ENCODE assay signal across 8 mouse cellular contexts in the genomic region with DNA sequence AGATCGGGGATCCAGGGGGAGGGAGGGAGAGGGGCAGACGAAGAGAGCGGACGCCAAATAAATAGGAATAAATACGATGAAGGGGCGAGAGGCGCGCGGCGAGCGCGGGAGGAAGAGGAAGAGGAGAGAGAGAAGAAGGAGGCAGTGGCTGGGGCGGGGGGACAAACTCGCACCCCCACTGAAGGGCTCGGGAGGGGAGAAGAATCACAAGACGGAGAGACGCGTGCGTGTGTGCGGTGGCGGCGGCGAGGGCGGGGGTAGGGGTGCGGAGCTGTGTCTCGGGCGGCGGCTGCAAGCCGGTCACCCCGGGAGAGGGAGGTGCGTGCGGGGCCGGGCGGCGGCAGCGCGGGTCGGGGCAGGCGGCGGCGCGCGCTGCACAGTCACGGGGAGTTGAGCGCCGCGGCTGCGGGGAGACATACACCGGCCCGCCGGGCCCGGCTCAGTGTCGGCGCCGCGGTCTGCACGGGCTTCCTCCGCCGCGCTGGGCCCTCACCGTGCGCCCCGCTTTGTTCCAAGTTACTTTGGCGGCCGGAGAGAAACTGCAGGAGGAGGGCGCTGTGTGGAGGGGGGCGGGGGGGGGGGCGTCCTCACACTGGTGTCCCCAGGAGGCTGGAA. TPM values are rescaled to one million over a fixed set of nuclear protein-coding genes. Genes with fewer than 3 reads are reported as not detected.
DNase-seq lines count a peak whose midpoint lies in the region; ATAC-seq and TF ChIP-seq lines count a peak whose summit lies in the region.

A gene (minus strand): TSS at position 142 of the 615 bp plus-strand sequence.

- H3K9me3 ChIP-seq in forebrain, embryonic 14.5 days (replicated peaks; ENCODE audit: control insufficient read depth, low read length), result no peaks in the 10 kb centered on the region
- H3K9me3 ChIP-seq in midbrain, embryonic 13.5 days, result no peaks in the 10 kb centered on the region
- no peaks in the 10 kb centered on the region for H3K9me3 ChIP-seq in stomach, embryonic 14.5 days (ENCODE audit: control insufficient read depth, low read depth, low read length)

- intact Hi-C loops in heart, postnatal 25 days (cut with DNase I), result loop anchor here (5.0 kb wide), 1 partner anchor 99 kb away; no protein-coding TSS in a partner anchor

- TF ChIP-seq POLR2A in cerebellum, adult 2 months (IDR thresholded peaks at IDR 0.05; ENCODE audit: borderline replicate concordance, insufficient read depth, low read length), result no peak

- no peaks in the 10 kb centered on the region for H3K36me3 ChIP-seq in forebrain, embryonic 14.5 days (ENCODE audit: control insufficient read depth, insufficient read depth, low read length)
- no peaks in the 10 kb centered on the region for H3K36me3 ChIP-seq in midbrain, embryonic 13.5 days
- H3K36me3 ChIP-seq in stomach, embryonic 14.5 days (ENCODE audit: control insufficient read depth, insufficient read depth, low read length), result no peaks in the 10 kb centered on the region

- peak; percentile 32 for ATAC-seq in forebrain, embryonic 14.5 days
- ATAC-seq in midbrain, embryonic 13.5 days, result peak; percentile 41
- ATAC-seq in stomach, embryonic 14.5 days (ENCODE audit: insufficient number of reproducible peaks, insufficient read depth, low FRiP score, low read depth), result peak; percentile 7

- H3K4me2 ChIP-seq in forebrain, embryonic 14.5 days (ENCODE audit: low read length), result peak within 1 kb of the TSS; percentile 96
- H3K4me2 ChIP-seq in midbrain, embryonic 13.5 days (replicated peaks), result peak within 1 kb of the TSS; percentile 98
- peak within 1 kb of the TSS; percentile 97 for H3K4me2 ChIP-seq in stomach, embryonic 14.5 days (replicated peaks; ENCODE audit: low read depth, low read length)

- peak within 1 kb of the TSS; percentile 82 for H3K9ac ChIP-seq in forebrain, embryonic 14.5 days (ENCODE audit: low read length)
- H3K9ac ChIP-seq in midbrain, embryonic 13.5 days (replicated peaks), result peak within 1 kb of the TSS; percentile 98
- H3K9ac ChIP-seq in stomach, embryonic 14.5 days (replicated peaks; ENCODE audit: low read depth, low read length), result peak within 1 kb of the TSS; percentile 87

- H3K27me3 ChIP-seq in cerebellum, adult 2 months (ENCODE audit: control insufficient read depth, insufficient read depth, low read length), result no peaks in the 10 kb centered on the region
- H3K27me3 ChIP-seq in forebrain, embryonic 14.5 days (replicated peaks; ENCODE audit: control insufficient read depth, insufficient read depth, low read length), result 0 out of 2 replicates have a peak, but pooled peaks cover 10% of the 10 kb centered on the region
- H3K27me3 ChIP-seq in midbrain, embryonic 13.5 days, result peaks cover 6% of the 10 kb centered on the region; the same call in 1 of the 2 replicates
- H3K27me3 ChIP-seq in stomach, embryonic 14.5 days (ENCODE audit: control insufficient read depth, insufficient read depth, low read length), result no peaks in the 10 kb centered on the region

- DNase-seq in cerebellum, adult 2 months, result peak; percentile 23 to 50
- no peak for DNase-seq in cerebellum, adult 9-10 months
- peak; percentile 37 to 64 for DNase-seq in adrenal gland, postnatal 36 days
- peak; percentile 67 for DNase-seq in forebrain, embryonic 14.5 days (ENCODE audit: low spot score)
- peak; percentile 1 for DNase-seq in heart, postnatal 25 days (ENCODE audit: low spot score)
- DNase-seq in layer of hippocampus, postnatal 36 days, result peak; percentile 7 to 29

- WGBS in cerebellum, adult 2 months, result 2% methylated on average over 64 of the region's 68 CpGs
- under 1% methylated on average over 39 of the region's 68 CpGs for WGBS in forebrain, embryonic 14.5 days
- 1% methylated on average over 37 of the region's 68 CpGs for WGBS in midbrain, embryonic 13.5 days
- WGBS in stomach, embryonic 14.5 days, result 1% methylated on average over 49 of the region's 68 CpGs

- no peak for TF ChIP-seq CTCF in cerebellum, adult 2 months (IDR thresholded peaks at IDR 0.05; ENCODE audit: borderline replicate concordance, insufficient read depth, low read depth, low read length)

- no peak within 1 kb of the TSS for H3K27ac ChIP-seq in cerebellum, adult 2 months (ENCODE audit: insufficient read depth, low read length)
- H3K27ac ChIP-seq in forebrain, embryonic 14.5 days (ENCODE audit: low read depth, low read length), result peak within 1 kb of the TSS; percentile 83
- H3K27ac ChIP-seq in midbrain, embryonic 13.5 days, result peak within 1 kb of the TSS; percentile 95
- H3K27ac ChIP-seq in stomach, embryonic 14.5 days (ENCODE audit: low read length), result peak within 1 kb of the TSS; percentile 95

- no peaks in the 10 kb centered on the region for H3K4me1 ChIP-seq in cerebellum, adult 2 months (ENCODE audit: control insufficient read depth, insufficient read depth, low read length)
- no peaks in the 10 kb centered on the region; the same call in 1 of the 2 replicates for H3K4me1 ChIP-seq in forebrain, embryonic 14.5 days (ENCODE audit: control insufficient read depth, insufficient read depth, low read length)
- H3K4me1 ChIP-seq in midbrain, embryonic 13.5 days (replicated peaks), result peaks cover 16% of the 10 kb centered on the region
- 0 out of 2 replicates have a peak, but pooled peaks cover 6% of the 10 kb centered on the region for H3K4me1 ChIP-seq in stomach, embryonic 14.5 days (ENCODE audit: control insufficient read depth, insufficient read depth, low read length)

- peak within 1 kb of the TSS; percentile 63 for H3K4me3 ChIP-seq in cerebellum, adult 2 months (replicated peaks; ENCODE audit: insufficient read depth, low read depth, low read length)
- peak within 1 kb of the TSS; percentile 67 for H3K4me3 ChIP-seq in forebrain, embryonic 14.5 days (ENCODE audit: low read depth, low read length)
- H3K4me3 ChIP-seq in midbrain, embryonic 13.5 days (replicated peaks), result peak within 1 kb of the TSS; percentile 91
- H3K4me3 ChIP-seq in stomach, embryonic 14.5 days (ENCODE audit: low read depth, low read length), result peak within 1 kb of the TSS; percentile 70

RNA-seq across cellular contexts. Expression of the gene that starts here (rescaled TPM):
- 4.1 and 5.2 TPM in 2 replicates for polyA plus RNA-seq in cerebellum, adult 2 months (2012; rRNA removed)
- 10 to 100 TPM; 17.3 to 21.5 TPM for total RNA-seq in adrenal gland, postnatal 36 days (2021)
- 18.8 and 20.9 TPM in 2 replicates for polyA plus RNA-seq in forebrain, embryonic 14.5 days (2014; fragmentation: Nextera tagmentation; extraction: Ambion mirVana)
- 10 to 100 TPM; 21.0 to 23.0 TPM for total RNA-seq in heart, postnatal 25 days (2021)
- 1 to 10 TPM; 5.2 to 7.2 TPM for total RNA-seq in layer of hippocampus, postnatal 36 days (2021)
- polyA plus RNA-seq in midbrain, embryonic 13.5 days (2015; fragmentation: Nextera tagmentation; extraction: Ambion mirVana), result 81.4 and 89.2 TPM in 2 replicates
- polyA plus RNA-seq in stomach, embryonic 14.5 days (2014; fragmentation: Nextera tagmentation; extraction: Ambion mirVana), result 56.9 and 58.6 TPM in 2 replicates
